Mouse (Mus musculus) intestine, embryonic 15.5 days (tissue): Measurements from ENCODE around the gene Platr25. TPM values are rescaled to one million over a fixed set of nuclear protein-coding genes. Genes with fewer than 3 reads are reported as not detected.
A peak's percentile ranks its signal among the peaks of the same experiment; 100 is the strongest.
"Not testable (repeated sequence)": the region's sequence is repeated elsewhere in the genome, so short reads cannot be mapped to it uniquely, and the experiment has no call there.

ENCODE experiments used
- ATAC-seq: fragments of 200-750 bp; cut with Nextera tagmentation; 2 replicates; pipeline ENCODE4 v1.8.0; 2017; ENCODE audit warnings: moderate TSS enrichment, moderate library complexity
- H3K27ac ChIP-seq: fragments of 300-500 bp; sonication (generic); 2 replicates; pipeline ENCODE4 v1.5.1; 2015; ENCODE audit warnings: mild to moderate bottlenecking, inconsistent platforms
- H3K27me3 ChIP-seq: fragments of 300-500 bp; sonication (generic); replicated peaks from 2 replicates; pipeline ENCODE4 v1.6.1; 2015; ENCODE audit warnings: inconsistent platforms
- H3K36me3 ChIP-seq: fragments of 300-500 bp; sonication (generic); 2 replicates; pipeline ENCODE4 v1.6.1; 2015; ENCODE audit warnings: inconsistent platforms
- H3K4me1 ChIP-seq: fragments of 300-500 bp; sonication (generic); replicated peaks from 2 replicates; pipeline ENCODE4 v1.6.1; 2015; ENCODE audit warnings: inconsistent platforms
- H3K4me2 ChIP-seq: fragments of 300-500 bp; sonication (generic); replicated peaks from 2 replicates; pipeline ENCODE4 v1.6.1; 2015; ENCODE audit warnings: mild to moderate bottlenecking, inconsistent platforms
- H3K4me3 ChIP-seq: fragments of 300-500 bp; sonication (generic); replicated peaks from 2 replicates; pipeline ENCODE4 v1.5.1; 2015; ENCODE audit warnings: inconsistent platforms
- H3K9ac ChIP-seq: fragments of 300-500 bp; sonication (generic); 2 replicates; pipeline ENCODE4 v1.6.1; 2015; ENCODE audit warnings: inconsistent platforms
- H3K9me3 ChIP-seq: fragments of 300-500 bp; sonication (generic); 2 replicates; pipeline ENCODE4 v1.6.1; 2016; ENCODE audit warnings: inconsistent platforms
- WGBS: fragments of 180-500 bp; shearing (Covaris S2); methylation state at CpG from one replicate; pipeline ENCODE4 v1.1.7; 2015; 5-methylcytosine and 5-hydroxymethylcytosine counted together
- polyA plus RNA-seq: library from polyadenylated mRNA; unstranded; fragments of >200 nt; fragmentation: Nextera tagmentation; extraction: Ambion mirVana; gene quantifications from 2 replicates; pipeline ENCODE4 v1.2.1, GENCODE M21; 2015

The Platr25 gene
- polyA plus RNA-seq = 20.3 and 22.0 TPM in 2 replicates

- H3K27me3 ChIP-seq, H3K9me3 ChIP-seq, H3K4me1 ChIP-seq, H3K36me3 ChIP-seq, H3K27ac ChIP-seq: not testable (repeated sequence)
- Histone ChIP-seq H3K4me2 (peak within 1 kb of the TSS; percentile 63), H3K4me3 (peak within 1 kb of the TSS; percentile 49), H3K9ac (peak within 1 kb of the TSS; percentile 58)
- peak; percentile 99 for ATAC-seq
- WGBS = 9% methylated on average over 20 of the region's 20 CpGs
Measured at GRCm38 (mm10) chr13:62760432-62761415, at the start of gene Platr25. TSS of gene Platr25 (minus strand) at chr13:62760709.

DNA sequence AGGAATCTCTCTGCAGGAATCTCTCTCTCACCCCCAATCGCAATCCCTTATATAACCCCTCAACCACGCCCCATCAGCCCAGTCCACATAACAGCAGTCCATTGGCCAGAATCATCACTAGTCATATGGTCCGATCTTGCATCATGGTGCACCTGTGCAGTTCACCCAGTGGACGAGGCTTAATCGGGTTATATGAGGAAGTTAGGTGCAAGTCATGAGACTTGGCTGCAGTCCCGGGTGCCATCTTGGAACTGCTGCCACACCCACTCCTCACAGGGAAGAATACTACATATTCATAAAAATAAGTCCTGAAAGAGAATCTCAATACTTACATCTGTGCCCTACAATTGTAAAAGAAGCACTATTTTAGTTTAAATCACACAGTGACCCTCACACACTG lies 47.5 kb upstream of the Platr25 start:
- not testable (repeated sequence) for H3K4me3 ChIP-seq, H3K9ac ChIP-seq, H3K27me3 ChIP-seq, H3K4me1 ChIP-seq, H3K9me3 ChIP-seq, ATAC-seq, H3K36me3 ChIP-seq, H3K27ac ChIP-seq, H3K4me2 ChIP-seq
- 86% methylated on average over 6 of the region's 6 CpGs for WGBS

DNA sequence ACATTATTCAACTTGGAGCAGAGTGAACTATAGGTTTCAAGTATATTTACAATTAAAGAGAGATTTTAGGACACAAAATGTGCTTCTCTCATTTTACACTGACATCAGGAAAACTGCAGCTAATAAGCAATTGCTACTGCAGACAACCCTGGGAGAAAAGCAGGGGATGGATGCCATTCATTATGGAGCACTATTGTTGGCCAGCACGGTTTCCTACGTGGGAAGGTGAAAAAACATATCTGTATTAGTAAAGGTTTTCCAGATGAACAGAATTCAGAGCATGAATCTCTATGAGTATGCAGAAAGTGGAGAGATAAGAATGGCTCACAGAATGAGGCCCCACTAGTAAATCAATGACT lies 25.6 kb upstream of the Platr25 start:
- ATAC-seq = peak; percentile 24; the same call in 1 of the 2 replicates
- not testable (repeated sequence) for H3K27me3 ChIP-seq, H3K4me1 ChIP-seq, H3K27ac ChIP-seq, H3K9me3 ChIP-seq, H3K36me3 ChIP-seq, H3K9ac ChIP-seq
- H3K4me2 ChIP-seq = peak overlapping the region; percentile 67
- 57% methylated on average over 2 of the region's 2 CpGs for WGBS
- H3K4me3 ChIP-seq = peak overlapping the region; percentile 46

DNA sequence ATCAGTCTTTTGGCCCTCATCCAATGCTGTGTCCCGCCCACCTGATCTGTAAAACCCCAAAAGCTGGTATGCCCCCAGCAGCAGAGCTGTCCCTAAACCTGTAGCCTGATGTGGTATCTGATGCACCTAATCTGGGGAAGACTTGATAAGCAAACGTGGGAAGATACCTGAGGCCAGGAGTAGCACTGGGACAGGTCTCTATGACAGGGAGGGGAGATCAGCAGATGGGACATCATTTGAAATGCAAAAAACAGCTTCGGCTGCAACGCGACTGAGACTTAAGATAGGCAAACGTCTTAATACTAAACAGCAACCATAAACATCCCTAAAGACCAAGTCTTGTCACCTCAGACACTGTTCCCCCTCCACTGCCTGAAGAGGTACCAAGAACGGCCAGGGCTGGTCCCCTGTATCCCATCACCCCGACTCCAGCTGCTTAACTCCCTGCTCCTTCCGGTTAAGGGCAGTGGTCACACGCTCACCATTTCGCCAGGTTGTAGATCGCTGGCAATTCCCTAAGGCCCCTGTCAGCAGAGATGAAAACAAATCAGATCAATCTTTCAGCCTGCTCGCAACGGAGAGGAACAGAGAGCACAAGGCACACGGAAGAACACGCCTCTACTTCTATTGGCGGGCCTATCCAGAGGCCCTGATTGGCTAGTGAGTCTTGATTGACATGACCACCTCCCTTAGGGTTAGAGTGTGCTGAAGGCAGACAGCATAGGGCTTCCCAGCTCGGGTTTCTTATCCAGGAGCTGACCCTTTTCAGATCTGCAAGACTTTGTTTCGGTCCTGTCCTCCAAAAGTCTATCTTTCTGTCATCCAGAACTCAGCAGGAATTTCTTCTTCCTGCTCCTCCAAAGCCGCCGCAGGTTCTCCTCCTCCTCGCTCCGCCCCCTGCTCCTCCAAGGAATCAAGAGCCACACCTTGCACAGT lies 25.0 kb upstream of the Platr25 start, which contains the start of gene Gm5141:
Gene Gm5141, minus strand, starts transcription at position 610 of the 936 bp plus-strand sequence.
- peak within 1 kb of the TSS; percentile 45 for H3K9ac ChIP-seq
- WGBS = 4% methylated on average over 23 of the region's 23 CpGs
- H3K4me1 ChIP-seq, H3K36me3 ChIP-seq, H3K9me3 ChIP-seq, H3K27me3 ChIP-seq, H3K27ac ChIP-seq: not testable (repeated sequence)
- ATAC-seq = peak; percentile 100
- peak within 1 kb of the TSS; percentile 46 for H3K4me3 ChIP-seq
- H3K4me2 ChIP-seq = peak within 1 kb of the TSS; percentile 67

GRCm38 (mm10) chr13:62763806-62764205 lies 3.3 kb upstream of the Platr25 start:
- H3K4me3 ChIP-seq, H3K4me2 ChIP-seq, H3K36me3 ChIP-seq, H3K27ac ChIP-seq, H3K9me3 ChIP-seq, H3K4me1 ChIP-seq, ATAC-seq, H3K27me3 ChIP-seq, H3K9ac ChIP-seq: not testable (repeated sequence)
- WGBS = 61% methylated on average over 2 of the region's 2 CpGs

DNA sequence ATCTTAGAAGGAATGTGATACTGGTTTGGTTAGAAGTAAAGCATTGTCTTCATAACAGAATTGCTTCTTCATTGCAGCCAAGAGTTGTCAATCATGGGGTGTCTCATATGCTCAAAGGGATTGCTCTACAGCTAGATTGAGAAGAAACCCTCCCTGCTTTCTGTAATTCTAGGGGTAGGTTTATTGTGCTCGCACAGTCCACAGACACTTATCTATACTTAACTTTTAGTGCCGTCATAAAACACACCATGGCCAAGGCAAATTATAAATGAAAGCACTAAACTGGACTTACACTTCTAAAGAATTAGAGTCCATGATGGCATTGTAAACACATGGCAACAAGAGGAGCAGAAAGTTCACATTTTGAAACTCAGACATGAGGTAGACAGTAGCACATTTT lies 27.2 kb downstream of the Platr25 start:
- H3K36me3 ChIP-seq = no peaks in the 10 kb centered on the region
- H3K4me1 ChIP-seq = no peaks in the 10 kb centered on the region
- no peak overlapping the region for H3K9ac ChIP-seq
- no peak overlapping the region for H3K4me2 ChIP-seq
- H3K27me3 ChIP-seq = no peaks in the 10 kb centered on the region
- H3K9me3 ChIP-seq = no peaks in the 10 kb centered on the region
- no peak overlapping the region for H3K27ac ChIP-seq
- H3K4me3 ChIP-seq = no peak overlapping the region
- peak; percentile 77 for ATAC-seq
- 64% methylated on average over 2 of the region's 2 CpGs for WGBS

DNA sequence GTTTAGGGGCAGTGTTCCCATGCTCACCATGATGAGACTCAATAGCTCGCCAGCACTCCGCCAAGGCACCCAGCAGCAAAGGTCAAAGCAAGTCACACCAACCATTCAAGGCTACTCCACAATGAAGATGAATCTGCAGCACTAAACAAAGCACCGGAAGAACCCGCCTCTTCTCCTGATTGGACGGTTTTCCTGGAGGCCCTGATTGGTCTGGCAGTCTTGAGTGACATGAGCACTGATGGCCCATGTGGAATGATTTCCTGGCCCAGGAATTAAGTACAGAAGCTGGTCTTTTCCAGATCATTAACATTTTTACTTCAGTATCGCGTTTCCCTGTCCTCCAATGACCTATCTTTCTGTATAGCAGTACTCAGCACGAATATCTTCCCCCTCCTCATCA lies 47.9 kb downstream of the Platr25 start:
- not testable (repeated sequence) for H3K4me1 ChIP-seq, H3K4me2 ChIP-seq, H3K27ac ChIP-seq, ATAC-seq, H3K27me3 ChIP-seq, H3K36me3 ChIP-seq, H3K9me3 ChIP-seq, H3K4me3 ChIP-seq, H3K9ac ChIP-seq
- 92% methylated on average over 8 of the region's 8 CpGs for WGBS

GRCm38 (mm10) chr13:62685287-62685648 lies 75.2 kb downstream of the Platr25 start:
- peak overlapping the region; percentile 48 for H3K4me2 ChIP-seq
- H3K27ac ChIP-seq = 0 out of 2 replicates have a peak overlapping the region, but pooled peaks have one; percentile 13
- H3K4me1 ChIP-seq, H3K27me3 ChIP-seq, ATAC-seq, H3K36me3 ChIP-seq, H3K9ac ChIP-seq, H3K9me3 ChIP-seq: not testable (repeated sequence)
- peak overlapping the region; percentile 50 for H3K4me3 ChIP-seq
- WGBS = 19% methylated on average over 4 of the region's 4 CpGs

DNA sequence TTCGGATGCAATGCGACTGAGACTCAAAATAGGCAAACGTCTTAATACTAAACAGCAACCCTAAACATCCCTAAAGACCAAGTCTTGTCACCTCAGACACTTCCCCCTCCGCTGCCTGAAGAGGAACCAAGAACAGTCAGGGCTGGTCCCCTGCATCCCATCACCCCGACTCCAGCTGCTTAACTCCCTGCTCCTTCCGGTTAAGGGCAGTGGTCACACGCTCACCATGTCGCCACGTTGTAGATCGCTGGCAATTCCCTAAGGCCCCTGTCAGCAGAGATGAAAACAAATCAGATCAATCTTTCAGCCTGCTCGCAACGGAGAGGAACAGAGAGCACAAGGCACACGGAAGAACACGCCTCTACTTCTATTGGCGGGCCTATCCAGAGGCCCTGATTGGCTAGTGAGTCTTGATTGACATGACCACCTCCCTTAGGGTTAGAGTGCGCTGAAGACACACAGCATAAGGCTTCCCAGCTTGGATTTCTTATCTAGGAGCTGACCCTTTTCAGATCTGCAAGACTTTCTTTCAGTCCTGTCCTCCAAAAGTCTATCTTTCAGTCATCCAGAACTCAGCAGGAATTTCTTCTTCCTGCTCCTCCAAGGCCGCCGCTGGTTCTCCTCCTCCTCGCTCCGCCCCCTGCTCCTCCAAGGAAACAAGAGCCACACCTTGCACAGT lies 75.8 kb downstream of the Platr25 start:
- peak overlapping the region; percentile 44; the same call in 1 of the 2 replicates for H3K27ac ChIP-seq
- not testable (repeated sequence) for H3K4me1 ChIP-seq
- 1% methylated on average over 20 of the region's 20 CpGs for WGBS

DNA sequence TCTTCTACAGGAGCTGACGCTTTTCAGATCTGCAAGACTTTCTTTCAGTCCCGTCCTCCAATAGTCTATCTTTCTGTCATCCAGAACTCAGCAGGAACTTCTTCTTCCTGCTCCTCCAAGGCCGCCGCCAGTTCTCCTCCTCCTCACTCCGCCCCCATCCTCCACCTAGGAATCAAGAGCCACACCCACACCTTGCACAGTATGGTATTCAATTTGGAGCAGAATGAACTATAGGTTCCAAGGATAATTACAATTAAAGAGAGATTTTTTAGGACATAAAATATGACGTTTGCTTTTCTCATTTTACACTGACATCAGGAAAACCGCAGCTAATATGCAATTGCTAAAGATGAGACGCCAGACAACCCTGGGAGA lies 107.2 kb downstream of the Platr25 start:
- H3K9ac ChIP-seq = peak overlapping the region; percentile 34; the same call in 1 of the 2 replicates

More for the DNA sequence above, 75.8 kb downstream of the Platr25 start:
- H3K4me2 ChIP-seq = peak overlapping the region; percentile 52
- not testable (repeated sequence) for H3K27me3 ChIP-seq, H3K9me3 ChIP-seq, H3K36me3 ChIP-seq
- H3K9ac ChIP-seq = peak overlapping the region; percentile 46
- ATAC-seq = peak; percentile 100
- H3K4me3 ChIP-seq = peak overlapping the region; percentile 50

DNA sequence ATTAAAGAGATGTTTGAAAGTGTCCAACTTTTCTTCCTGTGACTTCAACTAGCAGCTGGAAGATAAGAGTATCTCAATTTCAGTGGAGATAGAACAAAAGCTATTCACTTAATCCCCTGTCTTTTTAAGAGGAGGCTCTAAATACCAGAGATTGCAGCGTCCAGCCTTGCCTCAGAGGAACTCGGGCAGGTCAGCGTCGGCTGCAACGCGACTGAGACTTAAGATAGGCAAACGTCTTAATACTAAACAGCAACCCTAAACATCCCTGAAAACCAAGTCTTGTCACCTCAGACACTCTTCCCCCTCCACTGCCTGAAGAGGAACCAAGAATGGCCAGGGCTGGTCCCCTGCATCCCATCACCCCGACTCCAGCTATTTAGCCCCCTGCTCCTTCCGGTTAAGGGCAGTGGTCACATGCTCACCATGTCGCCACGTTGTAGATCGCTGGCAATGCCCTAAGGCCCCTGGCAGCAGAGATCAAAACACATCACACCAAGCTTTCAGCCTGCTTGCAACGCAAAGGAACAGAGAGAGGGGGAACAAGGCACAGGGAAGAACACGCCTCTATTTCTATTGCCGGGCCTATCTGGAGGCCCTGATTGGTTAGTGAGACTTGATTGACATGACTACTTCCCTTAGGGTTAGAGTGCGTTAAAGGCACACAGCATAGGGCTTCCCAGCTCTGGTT lies 107.7 kb downstream of the Platr25 start:
- peak; percentile 100 for ATAC-seq
- 3% methylated on average over 16 of the region's 16 CpGs for WGBS
- not testable (repeated sequence) for H3K9me3 ChIP-seq, H3K27me3 ChIP-seq, H3K27ac ChIP-seq, H3K4me1 ChIP-seq, H3K36me3 ChIP-seq
- Histone ChIP-seq H3K9ac (peak overlapping the region; percentile 47), H3K4me2 (peak overlapping the region; percentile 64), H3K4me3 (peak overlapping the region; percentile 59)

More for the DNA sequence above, 107.2 kb downstream of the Platr25 start:
- Histone ChIP-seq H3K4me3 (peak overlapping the region; percentile 59), H3K4me1 (no peaks in the 10 kb centered on the region), H3K36me3 (no peaks in the 10 kb centered on the region), H3K27ac (no peak overlapping the region), H3K4me2 (peak overlapping the region; percentile 64), H3K9me3 (no peaks in the 10 kb centered on the region), H3K27me3 (no peaks in the 10 kb centered on the region)
- ATAC-seq = peak; percentile 97
- 24% methylated on average over 8 of the region's 8 CpGs for WGBS
